Mouse (Mus musculus): ENCODE measurements around the gene Sco2. TPM values are rescaled to one million over a fixed set of nuclear protein-coding genes. Genes with fewer than 3 reads are reported as not detected.
A peak's percentile ranks its signal among the peaks of the same experiment; 100 is the strongest.

Gene Sco2
- polyA plus RNA-seq, 1 experiment from 2014 or later = 15.9 TPM

DNA sequence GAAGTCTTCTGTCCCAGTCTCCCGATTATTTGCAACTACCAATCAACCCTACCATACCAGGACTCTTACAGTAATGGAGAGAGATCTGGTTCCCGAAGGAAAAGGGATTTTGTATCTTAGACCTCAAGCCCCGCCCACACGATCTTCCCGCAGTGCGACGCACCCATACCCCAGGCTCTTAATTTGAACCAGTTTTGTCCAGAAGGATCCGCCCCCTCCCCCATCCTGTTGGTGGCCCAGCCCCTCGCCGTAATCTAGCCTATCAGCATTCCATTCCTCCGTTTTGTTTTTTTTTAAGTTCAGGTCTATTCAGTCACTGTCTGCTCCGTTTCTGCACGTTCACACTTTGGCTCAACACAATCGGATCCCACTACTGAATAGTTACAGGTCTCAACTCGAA, 17.3 kb downstream of the Sco2 start:
- Histone ChIP-seq H3K27me3 (replicated peaks; ENCODE audit: control insufficient read depth, insufficient read depth, low read length) (no peaks in the 10 kb centered on the region), H3K36me3 (ENCODE audit: control insufficient read depth, insufficient read depth, low read length) (peaks cover 17% of the 10 kb centered on the region), H3K27ac (ENCODE audit: low read length) (peak overlapping the region; percentile 75), H3K4me2 (ENCODE audit: low read depth, low read length) (peak overlapping the region; percentile 70), H3K9me3 (ENCODE audit: control insufficient read depth, low read length) (no peaks in the 10 kb centered on the region), H3K9ac (ENCODE audit: low read depth, low read length) (peak overlapping the region; percentile 93), H3K4me3 (ENCODE audit: low read length) (peak overlapping the region; percentile 67), H3K4me1 (ENCODE audit: control insufficient read depth, insufficient read depth, low read length) (peaks cover 18% of the 10 kb centered on the region)
- under 1% methylated on average over 15 of the region's 15 CpGs for WGBS
- peak; percentile 50 for ATAC-seq

DNA sequence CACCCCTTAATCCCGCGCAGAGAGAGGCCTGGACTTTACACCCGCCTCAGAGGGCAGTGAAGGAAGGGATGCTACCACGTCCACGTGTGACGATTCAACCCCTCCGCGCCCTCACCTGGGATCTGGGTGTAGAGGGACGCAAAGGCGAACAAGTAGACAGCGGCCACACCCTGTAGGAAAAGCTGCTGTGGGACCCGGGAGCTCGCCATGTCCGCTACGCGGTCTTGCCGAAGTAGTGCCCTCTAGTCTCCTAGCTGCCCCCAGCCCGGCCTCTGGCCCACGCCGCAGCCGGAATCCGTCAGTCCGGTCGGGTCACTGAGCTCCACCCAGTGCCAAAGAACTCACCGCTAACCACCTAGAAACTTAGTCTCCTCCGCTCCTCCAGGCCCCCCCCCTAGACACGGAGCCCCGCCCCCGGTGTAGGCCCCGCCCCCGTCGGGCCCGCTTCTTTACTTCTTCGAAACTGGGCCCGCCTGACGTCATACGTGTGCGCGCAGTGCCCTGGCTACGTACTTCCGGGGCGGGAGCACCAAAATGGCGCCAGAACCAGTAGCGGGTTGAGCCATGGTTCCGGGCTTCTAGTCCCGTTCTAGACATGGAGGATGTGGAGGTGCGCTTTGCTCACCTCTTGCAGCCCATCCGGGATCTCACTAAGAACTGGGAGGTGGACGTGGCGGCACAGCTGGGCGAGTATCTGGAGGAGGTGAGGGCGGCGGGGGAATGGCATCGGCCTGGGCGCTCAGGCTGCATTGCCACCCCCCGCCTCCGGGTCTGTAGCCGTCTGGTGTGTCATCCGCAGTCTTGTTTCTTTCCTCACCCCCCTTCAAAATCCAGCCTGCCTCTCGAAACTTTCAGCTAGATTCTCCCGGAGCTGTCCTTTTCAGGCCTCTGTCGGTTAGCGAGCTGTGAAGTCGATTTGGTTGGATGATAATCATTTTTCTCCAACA, 18.1 kb downstream of the Sco2 start, which contains the start of the genes Lmf2 and Ncaph2:
TSS of gene Lmf2 (minus strand) at position 419 of the 947 bp plus-strand sequence.
TSS of gene Ncaph2 (plus strand) at position 479 of the 947 bp plus-strand sequence.
- WGBS = under 1% methylated on average over 64 of the region's 64 CpGs
- peak within 1 kb of the TSS; percentile 70 for H3K4me2 ChIP-seq (ENCODE audit: low read depth, low read length)
- peak within 1 kb of the TSS; percentile 67 for H3K4me3 ChIP-seq (ENCODE audit: low read length)

DNA sequence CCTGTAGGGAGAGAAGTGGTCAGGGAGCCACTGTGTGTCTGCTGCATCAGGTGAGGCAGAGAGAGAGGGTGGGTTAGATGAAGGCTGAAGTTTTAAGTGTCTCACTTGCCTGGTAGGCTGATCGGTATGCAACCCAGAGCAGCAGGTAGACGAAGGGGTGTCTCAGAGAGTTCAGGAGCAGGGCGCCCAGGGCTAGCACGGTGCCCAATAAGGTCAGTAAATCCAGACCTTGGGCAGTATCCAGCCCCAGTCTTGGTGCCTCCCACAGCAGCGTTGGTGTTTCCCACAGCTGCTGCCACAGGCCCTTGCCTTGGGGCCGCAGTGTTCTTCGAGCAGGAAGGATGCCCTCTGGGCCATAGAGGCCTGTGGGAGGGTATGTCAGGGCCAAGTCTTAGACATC, 19.2 kb downstream of the Sco2 start:
- Histone ChIP-seq H3K9ac (ENCODE audit: low read depth, low read length) (peak overlapping the region; percentile 93), H3K4me2 (ENCODE audit: low read depth, low read length) (peak overlapping the region; percentile 67), H3K27me3 (replicated peaks; ENCODE audit: control insufficient read depth, insufficient read depth, low read length) (no peaks in the 10 kb centered on the region), H3K4me3 (ENCODE audit: low read length) (peak overlapping the region; percentile 67), H3K9me3 (ENCODE audit: control insufficient read depth, low read length) (no peaks in the 10 kb centered on the region), H3K36me3 (ENCODE audit: control insufficient read depth, insufficient read depth, low read length) (peaks cover 19% of the 10 kb centered on the region), H3K27ac (ENCODE audit: low read length) (no peak overlapping the region), H3K4me1 (ENCODE audit: control insufficient read depth, insufficient read depth, low read length) (peaks cover 18% of the 10 kb centered on the region)
- ATAC-seq = no peak
- WGBS = 75% methylated on average over 7 of the region's 7 CpGs

More for the DNA sequence above, 18.1 kb downstream of the Sco2 start, which contains the start of the genes Lmf2 and Ncaph2:
- Histone ChIP-seq H3K27ac (ENCODE audit: low read length) (peak within 1 kb of the TSS; percentile 75), H3K4me1 (ENCODE audit: control insufficient read depth, insufficient read depth, low read length) (peaks cover 18% of the 10 kb centered on the region), H3K27me3 (replicated peaks; ENCODE audit: control insufficient read depth, insufficient read depth, low read length) (no peaks in the 10 kb centered on the region), H3K9me3 (ENCODE audit: control insufficient read depth, low read length) (no peaks in the 10 kb centered on the region), H3K9ac (ENCODE audit: low read depth, low read length) (peak within 1 kb of the TSS; percentile 93), H3K36me3 (ENCODE audit: control insufficient read depth, insufficient read depth, low read length) (peaks cover 19% of the 10 kb centered on the region)
- ATAC-seq = peak; percentile 93

DNA sequence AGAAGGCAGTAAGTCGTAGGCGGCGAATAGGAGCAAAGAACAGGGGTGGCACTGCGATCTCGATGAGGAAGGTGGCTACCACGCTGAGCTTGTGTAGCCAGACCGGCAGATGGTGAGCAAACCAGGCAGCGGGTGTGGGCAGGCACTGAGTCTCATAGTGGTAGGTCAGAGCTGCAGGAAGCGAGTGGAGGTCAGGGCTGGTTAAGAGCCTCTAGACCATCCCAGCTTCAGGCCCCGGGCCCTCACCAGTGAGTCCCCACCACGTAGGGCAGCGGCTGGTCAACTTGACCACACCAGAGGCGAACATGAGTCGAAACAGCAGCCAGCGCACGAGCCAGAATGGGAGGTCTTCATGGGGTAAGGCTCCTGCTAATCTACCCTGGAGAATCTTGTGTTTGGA, 19.8 kb downstream of the Sco2 start:
- WGBS = 96% methylated on average over 16 of the region's 16 CpGs
- Histone ChIP-seq H3K4me2 (ENCODE audit: low read depth, low read length) (no peak overlapping the region), H3K9me3 (ENCODE audit: control insufficient read depth, low read length) (no peaks in the 10 kb centered on the region), H3K4me3 (ENCODE audit: low read length) (no peak overlapping the region), H3K9ac (ENCODE audit: low read depth, low read length) (peak overlapping the region; percentile 93; the same call in 1 of the 2 replicates), H3K4me1 (ENCODE audit: control insufficient read depth, insufficient read depth, low read length) (peaks cover 16% of the 10 kb centered on the region), H3K27ac (ENCODE audit: low read length) (no peak overlapping the region), H3K27me3 (replicated peaks; ENCODE audit: control insufficient read depth, insufficient read depth, low read length) (no peaks in the 10 kb centered on the region), H3K36me3 (ENCODE audit: control insufficient read depth, insufficient read depth, low read length) (peaks cover 19% of the 10 kb centered on the region)
- no peak for ATAC-seq

DNA sequence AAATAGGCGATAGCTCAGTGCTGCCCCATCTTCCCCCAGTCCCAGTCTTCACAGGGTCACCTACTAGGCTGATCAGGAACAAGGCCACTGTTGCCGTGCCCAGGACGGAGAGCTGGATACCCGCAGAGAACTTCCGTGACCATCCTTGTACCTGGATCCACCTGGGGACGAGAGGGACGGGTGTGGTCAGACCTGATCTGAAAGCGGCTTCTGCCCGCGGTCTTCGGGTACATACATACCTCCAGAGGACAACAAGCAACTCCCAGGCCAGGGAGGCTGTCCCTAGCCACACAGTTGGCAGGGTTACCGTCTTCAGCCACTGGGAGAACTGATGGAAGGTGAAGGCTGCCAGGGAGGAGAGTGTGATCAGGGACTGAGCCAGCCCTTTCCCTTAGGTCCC, 20.9 kb downstream of the Sco2 start:
- no peak for ATAC-seq
- Histone ChIP-seq H3K4me3 (ENCODE audit: low read length) (no peak overlapping the region), H3K9ac (ENCODE audit: low read depth, low read length) (no peak overlapping the region), H3K27me3 (replicated peaks; ENCODE audit: control insufficient read depth, insufficient read depth, low read length) (no peaks in the 10 kb centered on the region), H3K4me1 (ENCODE audit: control insufficient read depth, insufficient read depth, low read length) (peaks cover 14% of the 10 kb centered on the region), H3K4me2 (ENCODE audit: low read depth, low read length) (no peak overlapping the region), H3K9me3 (ENCODE audit: control insufficient read depth, low read length) (no peaks in the 10 kb centered on the region), H3K36me3 (ENCODE audit: control insufficient read depth, insufficient read depth, low read length) (peaks cover 19% of the 10 kb centered on the region), H3K27ac (ENCODE audit: low read length) (no peak overlapping the region)
- WGBS = 98% methylated on average over 12 of the region's 12 CpGs

DNA sequence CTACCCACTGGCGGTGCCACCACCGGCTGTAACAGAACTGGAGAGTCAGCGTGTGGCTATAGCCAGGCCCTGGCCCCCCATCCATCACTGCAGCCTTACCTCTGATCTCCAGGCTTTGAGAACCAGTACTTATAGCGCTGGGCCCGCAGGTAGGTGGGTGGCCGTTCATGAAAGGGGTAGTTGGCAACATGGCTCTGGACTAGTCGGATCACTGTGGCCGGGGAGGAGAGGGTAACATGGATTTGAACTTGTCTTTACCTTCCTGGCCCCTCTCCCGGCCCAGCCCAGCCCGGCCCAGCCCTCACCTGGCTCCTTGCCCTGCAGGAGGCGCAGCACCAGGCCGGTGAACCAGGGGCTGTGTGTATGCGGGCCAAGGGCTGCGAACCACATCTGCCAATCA, 21.6 kb downstream of the Sco2 start:
- H3K36me3 ChIP-seq (ENCODE audit: control insufficient read depth, insufficient read depth, low read length) = peaks cover 19% of the 10 kb centered on the region

DNA sequence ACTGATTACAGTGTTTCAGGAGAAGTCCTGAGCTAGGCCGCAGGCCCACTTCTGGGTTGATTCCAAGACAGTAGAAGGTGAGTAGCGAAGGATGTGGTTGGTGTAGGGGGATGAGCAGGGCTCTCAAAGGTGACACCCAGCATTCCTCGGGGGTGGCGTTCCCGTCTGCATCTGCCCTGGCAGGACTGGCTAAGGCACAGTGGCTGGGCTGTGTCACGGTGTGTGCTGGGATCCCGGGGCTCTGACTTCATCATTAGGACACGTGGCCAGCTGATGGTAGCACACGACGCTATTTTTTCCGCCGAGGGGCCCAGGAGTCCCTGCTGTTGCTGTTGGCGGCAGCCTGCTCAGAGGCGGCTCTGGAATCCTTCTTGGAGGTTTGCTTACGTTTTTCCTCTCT, 22.3 kb downstream of the Sco2 start:
- no peak overlapping the region for H3K27ac ChIP-seq (ENCODE audit: low read length)
- H3K9me3 ChIP-seq (ENCODE audit: control insufficient read depth, low read length) = no peaks in the 10 kb centered on the region
- no peak overlapping the region for H3K4me3 ChIP-seq (ENCODE audit: low read length)
- H3K4me1 ChIP-seq (ENCODE audit: control insufficient read depth, insufficient read depth, low read length) = peaks cover 9% of the 10 kb centered on the region
- no peak overlapping the region for H3K4me2 ChIP-seq (ENCODE audit: low read depth, low read length)
- H3K27me3 ChIP-seq (replicated peaks; ENCODE audit: control insufficient read depth, insufficient read depth, low read length) = no peaks in the 10 kb centered on the region
- ATAC-seq = no peak
- no peak overlapping the region for H3K9ac ChIP-seq (ENCODE audit: low read depth, low read length)
- peaks cover 19% of the 10 kb centered on the region for H3K36me3 ChIP-seq (ENCODE audit: control insufficient read depth, insufficient read depth, low read length)
- 83% methylated on average over 15 of the region's 15 CpGs for WGBS

More for the DNA sequence above, 21.6 kb downstream of the Sco2 start:
- H3K27me3 ChIP-seq (replicated peaks; ENCODE audit: control insufficient read depth, insufficient read depth, low read length) = no peaks in the 10 kb centered on the region
- 95% methylated on average over 14 of the region's 14 CpGs for WGBS
- H3K4me2 ChIP-seq (ENCODE audit: low read depth, low read length) = no peak overlapping the region
- ATAC-seq = no peak
- no peak overlapping the region for H3K9ac ChIP-seq (ENCODE audit: low read depth, low read length)
- H3K9me3 ChIP-seq (ENCODE audit: control insufficient read depth, low read length) = no peaks in the 10 kb centered on the region
- no peak overlapping the region for H3K27ac ChIP-seq (ENCODE audit: low read length)
- no peak overlapping the region for H3K4me3 ChIP-seq (ENCODE audit: low read length)
- peaks cover 9% of the 10 kb centered on the region for H3K4me1 ChIP-seq (ENCODE audit: control insufficient read depth, insufficient read depth, low read length)

DNA sequence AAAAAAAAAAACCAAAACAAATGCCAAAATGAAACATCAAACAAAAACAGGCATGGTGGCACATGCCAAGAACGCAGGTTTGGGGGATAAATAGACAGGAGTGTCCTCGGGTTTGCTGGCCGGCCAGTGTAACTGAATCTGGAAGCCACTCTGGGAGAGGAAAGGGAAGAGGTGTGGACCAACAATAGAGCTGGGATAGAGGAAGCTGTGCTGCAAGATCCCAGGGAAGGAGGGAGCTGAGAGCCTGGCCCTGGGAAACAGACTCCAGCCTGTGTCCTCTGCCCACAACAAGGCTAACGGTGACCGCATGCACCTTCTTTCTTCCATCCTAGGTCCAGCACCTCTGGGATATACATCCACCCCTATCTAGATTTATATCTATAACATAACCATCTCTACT, 23.2 kb downstream of the Sco2 start:
- H3K27me3 ChIP-seq (replicated peaks; ENCODE audit: control insufficient read depth, insufficient read depth, low read length) = no peaks in the 10 kb centered on the region
- WGBS = 87% methylated on average over 5 of the region's 5 CpGs
- H3K9ac ChIP-seq (ENCODE audit: low read depth, low read length) = no peak overlapping the region
- ATAC-seq = no peak
- peaks cover 9% of the 10 kb centered on the region for H3K4me1 ChIP-seq (ENCODE audit: control insufficient read depth, insufficient read depth, low read length)
- no peaks in the 10 kb centered on the region for H3K9me3 ChIP-seq (ENCODE audit: control insufficient read depth, low read length)
- no peak overlapping the region for H3K27ac ChIP-seq (ENCODE audit: low read length)
- H3K4me3 ChIP-seq (ENCODE audit: low read length) = no peak overlapping the region
- no peak overlapping the region for H3K4me2 ChIP-seq (ENCODE audit: low read depth, low read length)
- peaks cover 19% of the 10 kb centered on the region for H3K36me3 ChIP-seq (ENCODE audit: control insufficient read depth, insufficient read depth, low read length)

DNA sequence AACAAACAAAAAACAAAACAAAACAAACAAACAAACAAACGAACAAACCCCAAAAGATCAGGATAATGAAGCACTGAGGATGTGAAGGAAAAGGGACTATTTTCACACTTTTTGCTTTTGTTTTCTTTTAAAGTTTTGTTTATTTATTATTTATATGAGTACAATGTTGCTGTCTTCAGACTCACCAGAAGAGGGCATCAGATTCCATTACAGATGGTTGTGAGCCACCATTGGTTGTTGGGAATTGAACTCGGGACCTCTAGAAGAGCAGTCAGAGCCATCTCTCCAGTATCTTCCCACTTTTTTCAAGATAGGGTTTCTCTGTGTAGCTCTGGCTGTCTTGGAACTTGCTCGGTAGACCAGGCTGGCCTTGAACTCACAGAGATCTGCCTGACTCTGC, 30.3 kb downstream of the Sco2 start:
- H3K36me3 ChIP-seq (ENCODE audit: control insufficient read depth, insufficient read depth, low read length) = no peaks in the 10 kb centered on the region
- no peak overlapping the region for H3K9ac ChIP-seq (ENCODE audit: low read depth, low read length)
- H3K4me2 ChIP-seq (ENCODE audit: low read depth, low read length) = no peak overlapping the region
- H3K27ac ChIP-seq (ENCODE audit: low read length) = no peak overlapping the region
- H3K9me3 ChIP-seq (ENCODE audit: control insufficient read depth, low read length) = no peaks in the 10 kb centered on the region
- no peak for ATAC-seq
- no peaks in the 10 kb centered on the region for H3K27me3 ChIP-seq (replicated peaks; ENCODE audit: control insufficient read depth, insufficient read depth, low read length)
- no peaks in the 10 kb centered on the region for H3K4me1 ChIP-seq (ENCODE audit: control insufficient read depth, insufficient read depth, low read length)
- WGBS = 85% methylated on average over 3 of the region's 3 CpGs
- no peak overlapping the region for H3K4me3 ChIP-seq (ENCODE audit: low read length)

All from intestine, embryonic 16.5 days (tissue).